Mouse (Mus musculus) lung, postnatal 0 days (tissue): ENCODE measurements at regions not wholly inside any gene's neighbourhood (a gene's known extent, or its start where the extent isn't known, plus 50 kb on each side); places are given as distances from the start of the nearest gene placed in this dataset.

ENCODE experiments used
- CTCF ChIP-seq: IDR thresholded peaks from 2 replicates; pipeline ENCODE4 v1.5.1; 2016; ENCODE audit warnings: antibody characterized with exemption, mild to moderate bottlenecking
- EP300 ChIP-seq: IDR thresholded peaks from 2 replicates; pipeline ENCODE4 v1.6.1; 2016; ENCODE audit warnings: antibody characterized with exemption, mild to moderate bottlenecking, control low read depth

DNA sequence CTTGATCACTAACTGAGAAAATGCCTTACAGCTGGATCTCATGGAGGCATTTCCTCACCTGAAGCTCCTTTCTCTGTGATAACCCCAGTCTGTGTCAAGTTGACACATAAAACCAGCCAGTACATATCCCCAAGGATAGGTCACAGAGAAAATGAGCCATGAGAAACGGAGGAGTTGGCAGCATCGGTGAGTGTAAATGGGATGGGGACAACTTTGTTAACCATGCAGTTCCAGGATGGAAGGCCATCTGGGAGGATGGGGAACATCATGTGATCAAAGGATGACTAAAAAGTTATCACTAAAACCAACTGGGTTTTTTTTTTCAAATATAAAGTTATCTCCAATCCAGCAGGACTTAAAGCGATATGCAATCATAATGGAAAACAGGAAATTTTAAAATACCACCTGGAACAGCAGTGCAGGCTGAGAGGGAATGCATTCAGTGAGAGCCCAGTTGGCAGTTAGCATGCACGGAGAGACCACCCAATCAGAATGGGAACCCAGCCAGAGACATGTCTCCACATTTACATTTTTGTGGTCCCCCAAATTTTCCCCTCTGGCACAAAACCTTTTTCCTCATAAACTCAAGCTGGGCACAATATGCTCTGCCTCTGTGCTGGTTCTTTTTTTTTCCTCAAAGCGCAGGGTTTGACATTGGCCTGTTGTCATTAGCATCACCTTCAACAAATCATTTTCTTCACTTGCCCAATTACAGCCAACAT lies 475.7 kb downstream of the Rapgef2 start:
- TF ChIP-seq EP300 (no peak), CTCF (no peak)
